Mouse (Mus musculus) thymus, adult 2 months (tissue): ENCODE measurements around the gene Trim71. TPM values are rescaled to one million over a fixed set of nuclear protein-coding genes. Genes with fewer than 3 reads are reported as not detected.

Source experiments
- DNase-seq: peaks from one replicate; pipeline ENCODE4 v3.0.0; 2021
- H3K27ac ChIP-seq: fragments of 200-500 bp; 2 replicates; pipeline ENCODE4 v1.5.1; 2012; ENCODE audit warnings: low read length, control low read depth; ENCODE audit not compliant: control insufficient read depth, insufficient read depth
- H3K27me3 ChIP-seq: fragments of 200-500 bp; 2 replicates; pipeline ENCODE4 v1.6.1; 2012; ENCODE audit warnings: mild to moderate bottlenecking, low read length, moderate library complexity, mixed read lengths; ENCODE audit not compliant: control insufficient read depth, insufficient read depth
- H3K36me3 ChIP-seq: fragments of 200-500 bp; 2 replicates; pipeline ENCODE4 v1.6.1; 2012; ENCODE audit warnings: mild to moderate bottlenecking, low read length, moderate library complexity; ENCODE audit not compliant: control insufficient read depth, insufficient read depth
- H3K4me1 ChIP-seq: fragments of 200-500 bp; replicated peaks from 2 replicates; pipeline ENCODE4 v1.6.1; 2012; ENCODE audit warnings: low read length; ENCODE audit not compliant: control insufficient read depth, insufficient read depth
- H3K4me3 ChIP-seq: fragments of 200-500 bp; 2 replicates; pipeline ENCODE4 v1.5.1; 2012; ENCODE audit warnings: mild to moderate bottlenecking, low read length, control low read depth, moderate library complexity; ENCODE audit not compliant: control insufficient read depth, insufficient read depth
- CTCF ChIP-seq: fragments of 200-500 bp; IDR thresholded peaks from 2 replicates; pipeline ENCODE4 v1.5.1; 2012; ENCODE audit warnings: mild to moderate bottlenecking, control low read depth, low read length, moderate library complexity, borderline replicate concordance; ENCODE audit not compliant: control insufficient read depth, poor library complexity, insufficient read depth; ENCODE audit errors: extremely low read depth
- POLR2A ChIP-seq: fragments of 200-500 bp; IDR thresholded peaks from 2 replicates; pipeline ENCODE4 v1.6.1; 2012; ENCODE audit warnings: mild to moderate bottlenecking, low read length, control low read depth, moderate library complexity; ENCODE audit not compliant: control insufficient read depth, poor library complexity, insufficient read depth; ENCODE audit errors: extremely low read depth
- WGBS: fragments of 180-500 bp; shearing (Covaris S2); methylation state at CpG from one replicate; pipeline ENCODE4 v1.1.7; 2018; 5-methylcytosine and 5-hydroxymethylcytosine counted together
- polyA plus RNA-seq: library from polyadenylated mRNA; depleted of rRNA; stranded (reverse); fragments of >200 nt; gene quantifications from 2 replicates; pipeline ENCODE4 v1.2.3, GENCODE M21; 2012; rRNA removed

Trim71 gene
- polyA plus RNA-seq, 1 experiment = not detected

GRCm38 (mm10) chr9:114462569-114462968 is 101.6 kb downstream of the Trim71 start:
- Histone ChIP-seq H3K36me3 (peaks cover 9% of the 10 kb centered on the region), H3K4me3 (no peak overlapping the region), H3K27ac (no peak overlapping the region), H3K27me3 (no peaks in the 10 kb centered on the region), H3K4me1 (peaks cover 13% of the 10 kb centered on the region)
- TF ChIP-seq CTCF (no peak), POLR2A (no peak)
- WGBS = 19% methylated on average over 7 of the region's 7 CpGs
- peak; percentile 28 for DNase-seq

GRCm38 (mm10) chr9:114458436-114458835 is 105.7 kb downstream of the Trim71 start:
- no peak overlapping the region for H3K27ac ChIP-seq
- peaks cover 26% of the 10 kb centered on the region for H3K4me1 ChIP-seq

More at GRCm38 (mm10) chr9:114458436-114458835, 105.7 kb downstream of the Trim71 start:
- Histone ChIP-seq H3K27me3 (no peaks in the 10 kb centered on the region), H3K4me3 (no peak overlapping the region), H3K36me3 (peaks cover 16% of the 10 kb centered on the region)
- TF ChIP-seq POLR2A (no peak), CTCF (no peak)
- DNase-seq = no peak
- WGBS = 55% methylated on average over 3 of the region's 3 CpGs

Other genes starting within 250 kb of the Trim71 start
- not detected in 2 replicates for gene Bcl2a1c, start 234.2 kb downstream of the Trim71 start, polyA plus RNA-seq
- gene Crtap, start 173.7 kb downstream of the Trim71 start, polyA plus RNA-seq = 33.8 and 34.0 TPM in 2 replicates
- gene Glb1, start 163.3 kb downstream of the Trim71 start, polyA plus RNA-seq = 55.3 and 59.5 TPM in 2 replicates
- 23.8 and 25.4 TPM in 2 replicates for gene Tmppe, start 163.3 kb downstream of the Trim71 start, polyA plus RNA-seq
- gene Ccr4, start 59.5 kb downstream of the Trim71 start, polyA plus RNA-seq = 88.6 and 94.5 TPM in 2 replicates
- not detected in 2 replicates for gene C130032M10Rik, start 48.7 kb downstream of the Trim71 start, polyA plus RNA-seq
- 42.6 and 45.2 TPM in 2 replicates for gene Cnot10, start 75.8 kb upstream of the Trim71 start, polyA plus RNA-seq
- gene Dync1li1, start 124.4 kb upstream of the Trim71 start, polyA plus RNA-seq = 20.8 and 23.5 TPM in 2 replicates
- 72.4 and 76.2 TPM in 2 replicates for gene Cmtm6, start 166.7 kb upstream of the Trim71 start, polyA plus RNA-seq
- gene Cmtm7, start 217.5 kb upstream of the Trim71 start, polyA plus RNA-seq = 781 and 799 TPM in 2 replicates